Mouse (Mus musculus) liver, embryonic 15.5 days (tissue): Measurements from ENCODE around the gene Pde4d. TPM values are rescaled to one million over a fixed set of nuclear protein-coding genes. Genes with fewer than 3 reads are reported as not detected.
A peak's percentile ranks its signal among the peaks of the same experiment; 100 is the strongest.

Source experiments
- ATAC-seq: fragments of 200-750 bp; cut with Nextera tagmentation; 2 replicates; pipeline ENCODE4 v1.8.0; 2017; ENCODE audit warnings: moderate number of reproducible peaks, mild to moderate bottlenecking, moderate library complexity; ENCODE audit not compliant: insufficient read depth
- H3K27ac ChIP-seq: fragments of 300-500 bp; sonication (generic); replicated peaks from 2 replicates; pipeline ENCODE4 v1.5.1; 2015; ENCODE audit warnings: mild to moderate bottlenecking, inconsistent platforms
- H3K27me3 ChIP-seq: fragments of 300-500 bp; sonication (generic); 2 replicates; pipeline ENCODE4 v1.6.1; 2015; ENCODE audit warnings: mild to moderate bottlenecking, inconsistent platforms
- H3K36me3 ChIP-seq: fragments of 300-500 bp; sonication (generic); replicated peaks from 2 replicates; pipeline ENCODE4 v1.6.1; 2015; ENCODE audit warnings: moderate library complexity, mild to moderate bottlenecking, inconsistent platforms
- H3K4me1 ChIP-seq: fragments of 300-500 bp; sonication (generic); replicated peaks from 2 replicates; pipeline ENCODE4 v1.6.1; 2015; ENCODE audit warnings: inconsistent platforms
- H3K4me2 ChIP-seq: fragments of 300-500 bp; sonication (generic); 2 replicates; pipeline ENCODE4 v1.6.1; 2015; ENCODE audit warnings: moderate library complexity, mild to moderate bottlenecking, inconsistent platforms
- H3K4me3 ChIP-seq: fragments of 300-500 bp; sonication (generic); replicated peaks from 2 replicates; pipeline ENCODE4 v1.5.1; 2015; ENCODE audit warnings: mild to moderate bottlenecking, inconsistent platforms
- H3K9ac ChIP-seq: fragments of 300-500 bp; sonication (generic); 2 replicates; pipeline ENCODE4 v1.6.1; 2015; ENCODE audit warnings: moderate library complexity, mild to moderate bottlenecking, inconsistent platforms
- H3K9me3 ChIP-seq: fragments of 300-500 bp; sonication (generic); replicated peaks from 2 replicates; pipeline ENCODE4 v1.6.1; 2016; ENCODE audit warnings: inconsistent platforms
- WGBS: fragments of 180-500 bp; shearing (Covaris S2); methylation state at CpG from one replicate; pipeline ENCODE4 v1.1.7; 2015; ENCODE audit warnings: mixed read lengths; ENCODE audit not compliant: insufficient replicate concordance; 5-methylcytosine and 5-hydroxymethylcytosine counted together
- polyA plus RNA-seq: library from polyadenylated mRNA; unstranded; fragments of >200 nt; fragmentation: Nextera tagmentation; extraction: Ambion mirVana; gene quantifications from 2 replicates; pipeline ENCODE4 v1.2.1, GENCODE M21; 2015

The Pde4d gene
- polyA plus RNA-seq, 1 experiment from 2014 or later = 13.2 TPM

GRCm38 (mm10) chr13:109424906-109425305 is 975.2 kb downstream of the Pde4d start:
- Histone ChIP-seq H3K27me3 (no peaks in the 10 kb centered on the region), H3K27ac (no peak overlapping the region), H3K9ac (no peak overlapping the region), H3K36me3 (no peaks in the 10 kb centered on the region), H3K4me1 (no peaks in the 10 kb centered on the region), H3K4me2 (no peak overlapping the region), H3K4me3 (no peak overlapping the region), H3K9me3 (no peaks in the 10 kb centered on the region)
- ATAC-seq = no peak
- 47% methylated on average over 2 of the region's 2 CpGs for WGBS

DNA sequence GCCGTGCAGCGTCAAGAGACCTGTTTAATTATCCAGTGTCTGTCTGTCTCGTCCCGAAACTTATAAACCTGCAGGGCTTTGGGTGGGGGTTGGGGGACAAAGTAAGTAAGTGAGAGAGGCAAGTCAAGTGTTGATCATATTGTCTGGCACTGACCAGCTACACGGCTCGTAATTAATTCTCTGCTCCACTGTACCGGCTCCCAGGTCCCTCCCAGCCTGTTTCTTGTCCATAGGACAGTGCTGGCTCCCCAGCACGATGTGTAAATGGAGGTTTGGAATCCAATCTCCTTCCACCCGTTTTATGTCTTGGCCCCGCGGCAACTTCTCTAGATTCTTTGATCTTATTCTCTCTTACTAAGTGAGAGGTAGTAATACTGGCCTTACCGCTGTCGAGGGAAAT is 975.8 kb downstream of the Pde4d start:
- no peaks in the 10 kb centered on the region for H3K4me1 ChIP-seq
- no peaks in the 10 kb centered on the region for H3K36me3 ChIP-seq
- no peak overlapping the region for H3K4me2 ChIP-seq
- no peak overlapping the region for H3K27ac ChIP-seq
- WGBS = 71% methylated on average over 13 of the region's 13 CpGs
- no peak overlapping the region for H3K4me3 ChIP-seq
- no peak for ATAC-seq
- H3K27me3 ChIP-seq = no peaks in the 10 kb centered on the region
- H3K9ac ChIP-seq = no peak overlapping the region
- H3K9me3 ChIP-seq = no peaks in the 10 kb centered on the region

- H3K4me1 ChIP-seq = no peaks in the 10 kb centered on the region
- H3K27ac ChIP-seq = no peak overlapping the region
- no peak overlapping the region for H3K4me2 ChIP-seq
- no peaks in the 10 kb centered on the region for H3K36me3 ChIP-seq
- no peaks in the 10 kb centered on the region for H3K27me3 ChIP-seq
- H3K9me3 ChIP-seq = no peaks in the 10 kb centered on the region
- 56% methylated on average over 5 of the region's 5 CpGs for WGBS
- no peak overlapping the region for H3K4me3 ChIP-seq
- ATAC-seq = no peak
- no peak overlapping the region for H3K9ac ChIP-seq
These were observed 976.3 kb downstream of the Pde4d start for GRCm38 (mm10) chr13:109426058-109426457.

GRCm38 (mm10) chr13:109427541-109427940 is 977.8 kb downstream of the Pde4d start:
- Histone ChIP-seq H3K4me3 (no peak overlapping the region), H3K4me1 (no peaks in the 10 kb centered on the region), H3K9me3 (no peaks in the 10 kb centered on the region), H3K9ac (no peak overlapping the region), H3K36me3 (no peaks in the 10 kb centered on the region), H3K27me3 (no peaks in the 10 kb centered on the region), H3K27ac (no peak overlapping the region), H3K4me2 (no peak overlapping the region)
- no peak for ATAC-seq
- whole genome bisulfite sequencing = 58% methylated on average over 7 of the region's 7 CpGs

GRCm38 (mm10) chr13:109429544-109429943 is 979.8 kb downstream of the Pde4d start:
- H3K27me3 ChIP-seq = no peaks in the 10 kb centered on the region
- WGBS = 68% methylated on average over 2 of the region's 2 CpGs
- H3K27ac ChIP-seq = no peak overlapping the region
- no peak overlapping the region for H3K4me3 ChIP-seq
- no peaks in the 10 kb centered on the region for H3K9me3 ChIP-seq
- no peaks in the 10 kb centered on the region for H3K36me3 ChIP-seq
- H3K4me1 ChIP-seq = no peaks in the 10 kb centered on the region
- H3K9ac ChIP-seq = no peak overlapping the region
- H3K4me2 ChIP-seq = no peak overlapping the region
- ATAC-seq = no peak

GRCm38 (mm10) chr13:109437231-109437776 is 987.6 kb downstream of the Pde4d start:
- Histone ChIP-seq H3K9ac (no peak overlapping the region), H3K27me3 (no peaks in the 10 kb centered on the region), H3K4me3 (no peak overlapping the region), H3K4me2 (no peak overlapping the region), H3K27ac (no peak overlapping the region), H3K9me3 (no peaks in the 10 kb centered on the region), H3K4me1 (0 out of 2 replicates have a peak, but pooled peaks cover 5% of the 10 kb centered on the region), H3K36me3 (no peaks in the 10 kb centered on the region)
- WGBS = 24% methylated on average over 4 of the region's 4 CpGs
- ATAC-seq = no peak

DNA sequence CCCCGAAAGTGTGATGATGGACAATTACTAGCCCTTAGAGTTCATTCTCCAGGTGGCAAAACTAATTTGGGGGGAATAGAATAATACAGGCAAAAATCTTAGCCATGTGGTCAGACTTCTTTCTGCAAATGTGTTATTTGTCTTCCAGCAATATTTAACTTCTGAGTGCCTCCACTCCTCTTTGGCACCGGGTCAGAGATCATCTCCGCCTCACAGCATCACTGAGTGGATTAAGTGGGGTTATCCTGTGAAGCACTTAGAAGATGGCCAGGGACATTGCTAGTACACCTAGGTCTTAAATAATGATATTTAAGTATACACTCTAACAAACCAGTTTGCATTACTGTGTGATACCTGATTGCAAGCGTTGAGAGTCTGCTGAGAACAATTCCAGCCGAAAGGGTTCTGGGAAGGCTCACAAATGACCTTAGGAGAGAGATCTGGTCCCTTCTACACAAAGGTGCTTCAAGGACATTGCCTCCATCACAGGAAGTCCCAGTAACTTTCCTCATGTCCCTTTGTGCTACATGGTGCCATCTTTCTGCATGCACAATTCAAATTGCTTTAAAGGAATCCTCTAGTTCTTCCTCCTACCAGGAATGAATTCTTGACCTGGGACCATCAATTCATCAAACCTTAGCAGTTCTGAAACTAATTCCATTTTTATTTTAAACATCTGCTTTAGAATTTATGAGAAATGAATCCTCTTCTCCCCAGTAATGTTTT is 989.9 kb downstream of the Pde4d start:
- Histone ChIP-seq H3K36me3 (no peaks in the 10 kb centered on the region), H3K4me2 (peak overlapping the region; percentile 10; the same call in 1 of the 2 replicates), H3K4me3 (no peak overlapping the region), H3K9ac (no peak overlapping the region), H3K27me3 (no peaks in the 10 kb centered on the region), H3K27ac (no peak overlapping the region), H3K9me3 (no peaks in the 10 kb centered on the region), H3K4me1 (0 out of 2 replicates have a peak, but pooled peaks cover 5% of the 10 kb centered on the region)
- 53% methylated on average over 5 of the region's 5 CpGs for WGBS
- no peak for ATAC-seq

DNA sequence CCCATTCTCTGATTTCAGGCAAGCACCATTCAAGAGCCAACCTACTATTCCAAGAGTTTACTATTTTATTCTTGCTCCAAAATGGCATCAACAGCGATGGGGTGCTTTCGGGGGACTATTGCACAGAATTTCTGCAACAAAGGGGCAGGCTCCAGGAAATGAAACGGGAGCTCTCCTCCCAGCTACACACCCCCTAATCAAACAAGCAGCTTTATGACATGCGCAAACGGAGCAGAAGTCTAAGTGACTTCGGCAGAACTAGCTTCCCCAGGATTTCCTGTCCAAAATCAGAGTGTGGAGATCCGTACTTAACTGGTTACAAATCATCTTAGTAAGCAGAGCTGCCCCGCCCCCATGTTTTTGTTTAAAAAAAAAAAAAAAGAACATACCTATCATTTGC is 990.6 kb downstream of the Pde4d start:
- Histone ChIP-seq H3K36me3 (no peaks in the 10 kb centered on the region), H3K27me3 (no peaks in the 10 kb centered on the region), H3K4me2 (peak overlapping the region; percentile 68), H3K4me1 (0 out of 2 replicates have a peak, but pooled peaks cover 5% of the 10 kb centered on the region), H3K9ac (no peak overlapping the region), H3K4me3 (peak overlapping the region; percentile 50), H3K27ac (0 out of 2 replicates have a peak overlapping the region, but pooled peaks have one; percentile 10), H3K9me3 (no peaks in the 10 kb centered on the region)
- peak; percentile 61; the same call in 1 of the 2 replicates for ATAC-seq
- 2% methylated on average over 8 of the region's 8 CpGs for WGBS

DNA sequence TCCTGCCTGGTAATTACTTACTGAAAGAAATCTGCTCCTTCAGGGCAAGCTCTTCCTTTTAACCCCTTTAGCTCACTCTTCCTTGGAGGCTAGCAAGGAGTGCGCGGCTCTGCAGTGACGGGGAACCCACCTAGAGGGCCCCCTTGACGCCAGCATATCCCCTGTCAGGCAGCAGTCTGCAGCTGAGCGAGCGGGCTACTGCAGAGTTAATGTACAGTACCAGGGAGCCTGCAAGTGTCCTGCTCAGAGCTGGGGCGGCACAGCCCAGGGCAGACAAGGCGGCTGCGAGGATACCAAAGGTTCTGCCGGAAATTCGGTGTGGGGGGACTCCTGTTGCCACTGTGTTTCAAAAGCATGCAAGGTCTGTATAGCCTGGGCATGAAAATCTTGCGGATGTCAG is 991.1 kb downstream of the Pde4d start:
- Histone ChIP-seq H3K27me3 (no peaks in the 10 kb centered on the region), H3K4me3 (peak overlapping the region; percentile 50), H3K9me3 (no peaks in the 10 kb centered on the region), H3K36me3 (no peaks in the 10 kb centered on the region), H3K27ac (peak overlapping the region; percentile 57), H3K4me1 (0 out of 2 replicates have a peak, but pooled peaks cover 5% of the 10 kb centered on the region), H3K9ac (no peak overlapping the region), H3K4me2 (peak overlapping the region; percentile 68)
- ATAC-seq = peak; percentile 75
- 1% methylated on average over 12 of the region's 12 CpGs for WGBS

GRCm38 (mm10) chr13:109441401-109441973 is 991.7 kb downstream of the Pde4d start:
- Histone ChIP-seq H3K27ac (no peak overlapping the region), H3K27me3 (no peaks in the 10 kb centered on the region), H3K4me2 (peak overlapping the region; percentile 68), H3K4me3 (peak overlapping the region; percentile 50), H3K9me3 (no peaks in the 10 kb centered on the region), H3K36me3 (no peaks in the 10 kb centered on the region), H3K4me1 (0 out of 2 replicates have a peak, but pooled peaks cover 5% of the 10 kb centered on the region), H3K9ac (no peak overlapping the region)
- no peak for ATAC-seq
- 39% methylated on average over 12 of the region's 12 CpGs for WGBS

DNA sequence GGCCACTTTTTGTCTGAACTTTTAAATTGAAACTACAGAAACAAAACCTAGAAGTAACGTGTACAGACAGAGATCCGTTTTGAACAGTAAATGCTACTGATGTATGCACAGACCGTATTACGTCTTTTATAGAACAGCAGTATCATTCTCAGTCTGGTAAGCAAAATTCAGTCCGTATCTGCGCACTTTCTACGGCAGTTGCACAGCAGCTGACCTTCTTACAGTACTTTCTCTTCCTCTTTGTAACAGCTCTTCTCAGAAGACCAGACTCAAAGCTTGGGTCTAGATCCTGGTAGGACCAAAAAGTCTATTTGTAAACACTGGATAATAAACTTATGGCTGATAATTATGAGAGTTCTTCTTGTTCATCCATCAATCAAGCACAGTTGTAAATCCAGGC is 996.4 kb downstream of the Pde4d start:
- Histone ChIP-seq H3K36me3 (no peaks in the 10 kb centered on the region), H3K27ac (no peak overlapping the region), H3K4me1 (no peaks in the 10 kb centered on the region), H3K4me3 (no peak overlapping the region), H3K27me3 (no peaks in the 10 kb centered on the region), H3K4me2 (no peak overlapping the region), H3K9me3 (no peaks in the 10 kb centered on the region), H3K9ac (no peak overlapping the region)
- WGBS = 66% methylated on average over 7 of the region's 7 CpGs
- no peak for ATAC-seq
